Mouse (Mus musculus): ENCODE measurements around the gene Rsf1. TPM values are rescaled to one million over a fixed set of nuclear protein-coding genes. Genes with fewer than 3 reads are reported as not detected.

Gene Rsf1
- polyA plus RNA-seq, 1 experiment from 2014 or later: 35.1 TPM

DNA sequence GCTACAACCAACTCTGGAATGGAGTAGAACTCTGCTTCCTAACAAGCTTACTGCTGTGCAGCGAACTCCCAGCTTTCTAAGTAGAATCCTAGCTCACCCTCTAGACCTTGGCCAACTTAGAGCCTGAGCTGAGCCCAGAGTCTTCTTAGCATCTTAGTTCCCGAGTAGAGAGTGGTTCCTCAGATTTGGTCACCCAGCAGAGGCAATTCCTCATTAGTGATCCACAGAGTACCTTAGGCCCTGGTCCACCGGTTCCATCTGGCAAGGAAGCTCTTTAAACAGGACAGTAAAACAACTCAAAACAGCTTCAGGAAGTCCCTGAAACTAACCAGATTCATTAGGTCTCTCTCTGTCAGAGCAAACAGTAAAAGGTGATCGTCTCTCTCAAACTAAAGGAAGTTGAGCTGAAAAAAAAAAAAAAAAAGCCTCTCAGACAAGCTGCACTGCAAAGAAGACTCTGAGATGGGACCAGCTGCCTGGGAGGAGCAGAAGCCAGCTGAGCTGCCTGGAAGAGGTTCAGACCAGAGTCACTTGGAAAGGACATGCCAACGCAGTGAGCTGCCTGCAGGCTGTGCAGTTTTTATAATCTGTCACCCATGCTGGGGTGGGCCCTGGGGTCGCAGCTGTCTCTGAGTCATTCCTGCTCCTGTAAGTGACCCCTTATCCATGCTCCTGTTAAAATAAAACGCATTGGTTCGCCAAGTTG is 1.2 kb upstream of the Rsf1 start:
- H3K36me3 ChIP-seq (ENCODE audit: control insufficient read depth, insufficient read depth, low read length): no peaks in the 10 kb centered on the region
- peak overlapping the region; percentile 71 for H3K4me2 ChIP-seq (ENCODE audit: low read length)
- H3K27ac ChIP-seq (replicated peaks; ENCODE audit: low read depth, low read length): no peak overlapping the region
- no peak for ATAC-seq (ENCODE audit: low FRiP score, low TSS enrichment)
- peak overlapping the region; percentile 100 for H3K4me3 ChIP-seq (replicated peaks; ENCODE audit: low read depth, low read length)
- peak; percentile 36 for DNase-seq
- WGBS: 34% methylated on average over 8 of the region's 8 CpGs
- H3K4me1 ChIP-seq (ENCODE audit: control insufficient read depth, insufficient read depth, low read length): peaks cover 10% of the 10 kb centered on the region; the same call in 1 of the 2 replicates
- H3K9me3 ChIP-seq (ENCODE audit: control insufficient read depth, low read length): no peaks in the 10 kb centered on the region
- H3K9ac ChIP-seq (replicated peaks; ENCODE audit: low read length): peak overlapping the region; percentile 98; the same call in 1 of the 2 replicates
- no peaks in the 10 kb centered on the region for H3K27me3 ChIP-seq (ENCODE audit: control insufficient read depth, insufficient read depth, low read length)

DNA sequence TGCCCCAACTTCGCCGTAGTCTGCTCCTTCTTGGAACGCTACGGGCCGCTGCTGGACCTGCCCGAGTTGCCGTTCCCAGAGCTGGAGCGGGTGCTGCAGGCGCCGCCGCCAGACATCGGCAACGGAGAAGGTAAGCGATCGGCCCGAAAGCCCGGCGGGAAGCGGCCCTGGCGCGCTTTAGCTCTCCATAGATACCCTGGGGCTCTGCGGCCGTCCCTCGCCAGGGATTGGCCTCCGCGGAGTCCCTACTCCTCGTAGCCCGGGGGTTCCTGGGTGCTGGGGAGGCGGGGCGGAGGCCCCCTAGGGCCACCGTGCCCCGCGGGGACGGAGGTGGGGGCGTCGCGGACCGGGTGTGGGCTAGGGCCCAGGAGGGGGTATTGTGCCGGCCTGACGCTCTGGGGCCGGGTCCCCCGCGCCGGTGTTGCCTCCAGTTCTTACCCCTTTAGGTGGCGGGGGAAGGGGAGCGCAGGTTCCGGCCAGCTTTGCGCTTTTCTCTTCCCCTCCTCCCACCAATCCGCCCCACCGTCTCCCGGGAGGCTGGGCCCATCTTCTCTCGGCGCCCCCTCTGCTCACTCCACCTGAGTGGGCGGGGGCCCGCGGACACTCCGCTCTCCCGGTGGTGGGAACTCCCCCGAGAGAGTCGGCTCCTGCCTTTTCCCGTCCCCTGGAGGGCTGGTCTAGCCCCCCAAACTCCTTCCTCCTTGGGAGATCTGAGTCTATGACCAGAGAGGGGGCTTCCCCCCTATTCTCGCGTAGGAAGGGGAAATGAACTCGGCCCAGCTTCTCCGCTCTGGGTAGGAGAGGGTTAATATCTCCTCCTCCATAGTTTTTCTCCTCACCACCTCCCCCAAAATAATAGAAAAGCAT is 520 bp downstream of the Rsf1 start:
- ATAC-seq (ENCODE audit: low FRiP score, low TSS enrichment) (peak; percentile 47), DNase-seq (peak; percentile 70)
- peak overlapping the region; percentile 99 for H3K27ac ChIP-seq (replicated peaks; ENCODE audit: low read depth, low read length)
- peak overlapping the region; percentile 100 for H3K4me3 ChIP-seq (replicated peaks; ENCODE audit: low read depth, low read length)
- H3K36me3 ChIP-seq (ENCODE audit: control insufficient read depth, insufficient read depth, low read length): no peaks in the 10 kb centered on the region
- WGBS: under 1% methylated on average over 65 of the region's 65 CpGs
- no peaks in the 10 kb centered on the region for H3K9me3 ChIP-seq (ENCODE audit: control insufficient read depth, low read length)
- H3K9ac ChIP-seq (replicated peaks; ENCODE audit: low read length): peak overlapping the region; percentile 98
- H3K4me1 ChIP-seq (ENCODE audit: control insufficient read depth, insufficient read depth, low read length): peaks cover 10% of the 10 kb centered on the region; the same call in 1 of the 2 replicates
- no peaks in the 10 kb centered on the region for H3K27me3 ChIP-seq (ENCODE audit: control insufficient read depth, insufficient read depth, low read length)
- H3K4me2 ChIP-seq (ENCODE audit: low read length): peak overlapping the region; percentile 81

DNA sequence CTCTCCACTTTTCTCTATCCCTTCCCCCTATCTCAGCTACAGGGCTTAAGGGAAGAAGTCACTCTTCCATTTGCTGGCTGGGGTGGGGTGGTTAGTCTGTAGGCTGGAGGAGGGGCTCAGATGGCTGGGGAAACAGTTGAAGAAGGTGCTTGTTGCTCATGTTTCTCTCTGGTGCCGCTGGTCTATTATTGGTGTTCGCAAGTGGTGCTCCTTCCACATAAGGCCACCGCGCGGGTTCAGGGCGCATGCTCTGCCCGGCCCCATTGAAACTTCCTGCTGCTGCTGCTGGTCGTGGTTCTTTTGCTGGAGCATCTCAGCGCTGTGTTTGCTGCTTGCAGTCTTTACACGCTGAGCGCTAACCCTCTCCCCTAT is 1.1 kb downstream of the Rsf1 start:
- Histone ChIP-seq H3K36me3 (ENCODE audit: control insufficient read depth, insufficient read depth, low read length) (no peaks in the 10 kb centered on the region), H3K9ac (replicated peaks; ENCODE audit: low read length) (peak overlapping the region; percentile 98), H3K4me1 (ENCODE audit: control insufficient read depth, insufficient read depth, low read length) (peaks cover 10% of the 10 kb centered on the region; the same call in 1 of the 2 replicates), H3K4me2 (ENCODE audit: low read length) (peak overlapping the region; percentile 81), H3K27me3 (ENCODE audit: control insufficient read depth, insufficient read depth, low read length) (no peaks in the 10 kb centered on the region), H3K27ac (replicated peaks; ENCODE audit: low read depth, low read length) (peak overlapping the region; percentile 99), H3K9me3 (ENCODE audit: control insufficient read depth, low read length) (no peaks in the 10 kb centered on the region), H3K4me3 (replicated peaks; ENCODE audit: low read depth, low read length) (peak overlapping the region; percentile 100)
- ATAC-seq (ENCODE audit: low FRiP score, low TSS enrichment) (peak; percentile 51), DNase-seq (peak; percentile 90)
- 0% methylated on average over 11 of the region's 11 CpGs for WGBS

DNA sequence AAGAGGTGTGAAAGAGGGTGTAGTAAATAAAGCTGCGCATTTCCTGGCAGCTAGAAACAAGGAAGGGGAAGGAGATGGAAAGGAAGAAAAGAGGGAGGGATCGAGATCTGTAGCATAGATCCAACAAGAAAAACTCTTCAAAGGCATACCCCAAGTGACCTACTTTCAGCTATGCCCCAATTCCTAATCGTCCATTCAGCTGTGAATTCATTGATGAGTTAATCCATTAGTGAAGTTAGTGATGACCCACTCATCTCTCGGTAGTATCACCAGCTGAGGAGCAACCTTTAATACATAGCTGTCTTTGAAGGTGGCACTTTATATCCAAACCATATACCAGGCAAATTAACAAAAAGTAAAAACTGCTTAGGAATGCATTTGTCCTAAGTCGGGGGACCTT is 8.8 kb downstream of the Rsf1 start:
- no peak for DNase-seq
- Histone ChIP-seq H3K4me1 (ENCODE audit: control insufficient read depth, insufficient read depth, low read length) (peaks cover 4% of the 10 kb centered on the region; the same call in 1 of the 2 replicates), H3K9me3 (ENCODE audit: control insufficient read depth, low read length) (no peaks in the 10 kb centered on the region), H3K4me2 (ENCODE audit: low read length) (no peak overlapping the region), H3K36me3 (ENCODE audit: control insufficient read depth, insufficient read depth, low read length) (no peaks in the 10 kb centered on the region), H3K27me3 (ENCODE audit: control insufficient read depth, insufficient read depth, low read length) (no peaks in the 10 kb centered on the region), H3K9ac (replicated peaks; ENCODE audit: low read length) (no peak overlapping the region), H3K4me3 (replicated peaks; ENCODE audit: low read depth, low read length) (no peak overlapping the region), H3K27ac (replicated peaks; ENCODE audit: low read depth, low read length) (no peak overlapping the region)
- WGBS: 67% methylated on average over 5 of the region's 5 CpGs
- no peak for ATAC-seq (ENCODE audit: low FRiP score, low TSS enrichment)

DNA sequence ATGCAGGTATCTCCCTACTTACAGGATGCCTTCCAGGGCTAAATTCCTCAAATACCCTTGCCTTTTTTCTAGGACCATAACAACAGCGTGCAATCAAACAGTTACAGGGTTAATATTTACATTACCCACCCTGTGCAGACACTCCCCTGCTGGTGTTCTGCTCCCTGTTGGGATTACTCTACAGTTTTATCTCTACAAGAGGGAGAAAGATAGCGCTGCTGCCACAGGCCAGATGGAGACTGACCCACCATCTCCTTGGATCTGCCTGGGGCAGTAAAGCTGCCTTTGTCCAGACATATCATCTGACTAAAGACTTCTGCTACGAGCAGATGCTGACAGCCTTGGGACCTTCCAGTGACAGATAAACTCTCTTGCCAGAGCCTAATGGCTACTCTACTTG is 10.8 kb downstream of the Rsf1 start:
- Histone ChIP-seq H3K27me3 (ENCODE audit: control insufficient read depth, insufficient read depth, low read length) (no peaks in the 10 kb centered on the region), H3K27ac (replicated peaks; ENCODE audit: low read depth, low read length) (0 out of 2 replicates have a peak overlapping the region, but pooled peaks have one; percentile 8), H3K9me3 (ENCODE audit: control insufficient read depth, low read length) (no peaks in the 10 kb centered on the region), H3K9ac (replicated peaks; ENCODE audit: low read length) (no peak overlapping the region), H3K4me3 (replicated peaks; ENCODE audit: low read depth, low read length) (no peak overlapping the region), H3K4me2 (ENCODE audit: low read length) (no peak overlapping the region), H3K4me1 (ENCODE audit: control insufficient read depth, insufficient read depth, low read length) (peaks cover 4% of the 10 kb centered on the region; the same call in 1 of the 2 replicates), H3K36me3 (ENCODE audit: control insufficient read depth, insufficient read depth, low read length) (no peaks in the 10 kb centered on the region)
- ATAC-seq (ENCODE audit: low FRiP score, low TSS enrichment) (no peak), DNase-seq (peak; percentile 4)
- WGBS: 40% methylated on average over 3 of the region's 3 CpGs

DNA sequence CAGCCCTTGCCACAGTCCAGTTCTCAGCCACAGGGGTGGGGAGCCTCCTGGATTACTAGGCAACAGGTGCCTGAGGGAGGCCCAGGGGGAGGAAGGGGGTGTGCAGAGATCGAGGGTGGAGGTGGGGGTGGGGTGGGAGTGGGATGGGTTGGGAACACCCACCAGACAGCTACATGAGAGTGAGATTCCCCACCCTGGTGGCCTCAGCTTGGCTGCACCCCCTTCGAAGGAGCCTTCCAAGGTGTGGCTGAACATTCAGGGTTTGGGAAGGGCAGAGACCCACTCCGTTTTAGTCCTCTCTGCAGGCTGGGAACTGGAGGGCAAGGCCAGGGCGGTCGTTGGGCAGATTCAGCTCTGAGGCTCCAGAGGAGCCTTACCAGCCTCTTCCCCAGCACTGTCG is 11.6 kb downstream of the Rsf1 start:
- H3K9me3 ChIP-seq (ENCODE audit: control insufficient read depth, low read length): no peaks in the 10 kb centered on the region
- 86% methylated on average over 6 of the region's 6 CpGs for WGBS
- no peaks in the 10 kb centered on the region for H3K27me3 ChIP-seq (ENCODE audit: control insufficient read depth, insufficient read depth, low read length)
- no peak overlapping the region for H3K27ac ChIP-seq (replicated peaks; ENCODE audit: low read depth, low read length)
- H3K9ac ChIP-seq (replicated peaks; ENCODE audit: low read length): no peak overlapping the region
- H3K4me2 ChIP-seq (ENCODE audit: low read length): no peak overlapping the region
- DNase-seq (no peak), ATAC-seq (ENCODE audit: low FRiP score, low TSS enrichment) (no peak)
- peaks cover 4% of the 10 kb centered on the region; the same call in 1 of the 2 replicates for H3K4me1 ChIP-seq (ENCODE audit: control insufficient read depth, insufficient read depth, low read length)
- no peak overlapping the region for H3K4me3 ChIP-seq (replicated peaks; ENCODE audit: low read depth, low read length)
- no peaks in the 10 kb centered on the region for H3K36me3 ChIP-seq (ENCODE audit: control insufficient read depth, insufficient read depth, low read length)

DNA sequence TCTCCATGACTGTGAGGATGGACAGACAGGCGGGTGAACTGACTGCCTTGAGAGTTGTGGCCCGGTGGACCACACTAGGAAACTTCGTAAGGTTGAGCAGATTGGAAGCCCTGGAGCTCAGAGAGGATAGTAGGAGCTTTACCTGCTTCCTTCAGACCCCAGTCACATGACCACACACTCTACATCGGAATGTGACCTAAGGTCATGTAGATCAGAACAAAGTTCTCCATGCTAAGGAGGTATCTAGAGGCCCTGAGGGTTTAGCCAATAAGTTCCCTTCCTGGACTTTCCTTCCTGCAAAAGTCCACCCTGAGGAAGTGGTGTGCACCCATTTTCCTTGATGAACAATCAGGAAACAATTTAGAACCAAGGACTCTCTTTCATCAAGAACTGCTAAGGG is 12.7 kb downstream of the Rsf1 start:
- H3K36me3 ChIP-seq (ENCODE audit: control insufficient read depth, insufficient read depth, low read length): no peaks in the 10 kb centered on the region
- H3K9me3 ChIP-seq (ENCODE audit: control insufficient read depth, low read length): no peaks in the 10 kb centered on the region
- H3K4me1 ChIP-seq (ENCODE audit: control insufficient read depth, insufficient read depth, low read length): peaks cover 4% of the 10 kb centered on the region; the same call in 1 of the 2 replicates
- DNase-seq (no peak), ATAC-seq (ENCODE audit: low FRiP score, low TSS enrichment) (no peak)
- H3K4me3 ChIP-seq (replicated peaks; ENCODE audit: low read depth, low read length): no peak overlapping the region
- H3K9ac ChIP-seq (replicated peaks; ENCODE audit: low read length): no peak overlapping the region
- H3K4me2 ChIP-seq (ENCODE audit: low read length): no peak overlapping the region
- H3K27ac ChIP-seq (replicated peaks; ENCODE audit: low read depth, low read length): no peak overlapping the region
- WGBS: 94% methylated on average over 4 of the region's 4 CpGs
- H3K27me3 ChIP-seq (ENCODE audit: control insufficient read depth, insufficient read depth, low read length): no peaks in the 10 kb centered on the region

DNA sequence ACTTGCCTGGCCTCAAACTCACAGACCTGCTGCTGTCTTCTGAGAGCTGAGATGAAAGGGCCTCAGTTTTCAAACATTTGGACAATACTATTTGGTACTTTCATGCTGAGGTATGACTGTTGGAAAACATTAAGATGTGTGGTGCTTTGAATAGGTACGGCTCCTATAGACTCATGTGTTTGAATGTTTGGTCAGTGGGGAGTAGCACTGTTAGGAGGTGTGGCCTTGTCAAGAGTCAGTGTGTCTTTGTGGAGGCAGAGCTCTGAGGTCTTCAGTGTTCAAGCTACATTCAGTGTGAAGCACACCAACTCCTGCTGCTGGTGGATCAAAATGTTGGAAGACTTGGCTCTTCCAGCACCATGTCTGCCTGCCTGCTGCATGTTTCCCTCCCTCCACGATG is 13.8 kb downstream of the Rsf1 start:
- 96% methylated on average over 2 of the region's 2 CpGs for WGBS
- Histone ChIP-seq H3K9ac (replicated peaks; ENCODE audit: low read length) (no peak overlapping the region), H3K9me3 (ENCODE audit: control insufficient read depth, low read length) (no peaks in the 10 kb centered on the region), H3K4me2 (ENCODE audit: low read length) (no peak overlapping the region), H3K4me3 (replicated peaks; ENCODE audit: low read depth, low read length) (no peak overlapping the region), H3K27me3 (ENCODE audit: control insufficient read depth, insufficient read depth, low read length) (no peaks in the 10 kb centered on the region), H3K4me1 (ENCODE audit: control insufficient read depth, insufficient read depth, low read length) (peaks cover 4% of the 10 kb centered on the region; the same call in 1 of the 2 replicates), H3K36me3 (ENCODE audit: control insufficient read depth, insufficient read depth, low read length) (no peaks in the 10 kb centered on the region), H3K27ac (replicated peaks; ENCODE audit: low read depth, low read length) (no peak overlapping the region)
- DNase-seq (no peak), ATAC-seq (ENCODE audit: low FRiP score, low TSS enrichment) (no peak)

All from midbrain, embryonic 14.5 days (tissue).